Mouse (Mus musculus) layer of hippocampus, adult 2 months (tissue): ENCODE data around the gene Inpp4b. TPM values are rescaled to one million over a fixed set of nuclear protein-coding genes. Genes with fewer than 3 reads are reported as not detected.

ENCODE experiments used
- DNase-seq, 2 experiments: peaks; one replicate each; pipeline ENCODE4 v3.0.0; 2022; ENCODE audit warnings: low spot score in 2 of 2
- H3K27ac ChIP-seq: fragments of 200-600 bp; 2 replicates; pipeline ENCODE4 v1.8.1; 2022
- H3K4me3 ChIP-seq: fragments of 200-600 bp; 2 replicates; pipeline ENCODE4 v1.8.1; 2022; ENCODE audit warnings: mild to moderate bottlenecking
- CTCF ChIP-seq: fragments of 200-600 bp; conservative IDR thresholded peaks from 2 replicates; pipeline ENCODE4 v1.8.1; 2022; ENCODE audit warnings: antibody characterized with exemption, mild to moderate bottlenecking, moderate library complexity
- total RNA-seq, 2 experiments: library from RNA; stranded (reverse); gene quantifications; 2 replicates each; pipeline ENCODE4 v1.2.3; 2021

Inpp4b gene
- total RNA-seq, 2 experiments from 2014 or later = 11.7 to 11.8 TPM

- DNase-seq = no peak
- Histone ChIP-seq H3K4me3 (no peak overlapping the region), H3K27ac (no peak overlapping the region)
These were observed 520.4 kb downstream of the Inpp4b start for GRCm38 (mm10) chr8:81862738-81863137.

DNA sequence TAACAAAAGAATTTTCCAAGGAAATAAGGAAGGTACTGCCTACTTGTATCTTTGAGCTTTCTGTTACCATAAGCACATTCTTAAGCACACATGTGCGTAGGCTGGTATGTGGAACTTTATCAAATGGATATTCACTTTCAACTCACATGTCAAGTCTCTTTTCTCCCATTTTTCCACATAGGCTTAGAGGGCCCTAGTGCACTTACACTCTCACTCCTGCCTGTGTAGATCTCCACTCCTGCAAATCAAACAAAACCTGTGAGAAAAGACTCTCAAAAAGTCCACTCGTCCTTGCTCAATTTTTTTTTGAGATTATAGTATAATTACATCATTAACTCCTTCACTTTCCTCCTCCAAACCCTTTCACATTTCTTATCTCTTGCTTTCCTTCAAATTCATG is 522.0 kb downstream of the Inpp4b start:
- no peak for DNase-seq
- no peak overlapping the region for H3K4me3 ChIP-seq
- no peak overlapping the region for H3K27ac ChIP-seq
- no peak for TF ChIP-seq CTCF

More at GRCm38 (mm10) chr8:81862738-81863137, 520.4 kb downstream of the Inpp4b start:
- TF ChIP-seq CTCF = no peak

- Histone ChIP-seq H3K27ac (no peak overlapping the region), H3K4me3 (no peak overlapping the region)
- no peak for DNase-seq
- TF ChIP-seq CTCF = no peak
These were observed 523.3 kb downstream of the Inpp4b start for GRCm38 (mm10) chr8:81865664-81866063.

DNA sequence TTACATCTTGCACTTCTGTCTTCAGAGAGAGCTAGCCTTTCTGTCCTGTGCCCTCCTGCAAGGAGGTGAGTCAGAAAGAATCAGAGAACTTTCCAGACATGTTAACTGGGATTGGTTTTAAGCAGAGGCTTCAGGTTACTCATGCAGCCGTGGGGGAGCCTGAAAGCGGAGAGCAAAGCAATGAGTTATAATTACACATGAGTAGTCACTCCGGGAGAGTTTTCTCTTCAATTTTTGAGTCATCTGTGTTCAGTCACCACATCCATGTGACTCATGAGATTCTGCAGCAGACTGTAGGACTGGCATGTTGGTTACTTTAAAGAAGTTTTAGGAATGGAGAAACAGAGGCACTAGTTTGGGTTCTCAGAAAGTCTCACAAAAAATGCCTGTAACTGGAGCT is 524.7 kb downstream of the Inpp4b start:
- Histone ChIP-seq H3K4me3 (no peak overlapping the region), H3K27ac (no peak overlapping the region)
- DNase-seq = peak; percentile 11 to 27
- no peak for TF ChIP-seq CTCF

DNA sequence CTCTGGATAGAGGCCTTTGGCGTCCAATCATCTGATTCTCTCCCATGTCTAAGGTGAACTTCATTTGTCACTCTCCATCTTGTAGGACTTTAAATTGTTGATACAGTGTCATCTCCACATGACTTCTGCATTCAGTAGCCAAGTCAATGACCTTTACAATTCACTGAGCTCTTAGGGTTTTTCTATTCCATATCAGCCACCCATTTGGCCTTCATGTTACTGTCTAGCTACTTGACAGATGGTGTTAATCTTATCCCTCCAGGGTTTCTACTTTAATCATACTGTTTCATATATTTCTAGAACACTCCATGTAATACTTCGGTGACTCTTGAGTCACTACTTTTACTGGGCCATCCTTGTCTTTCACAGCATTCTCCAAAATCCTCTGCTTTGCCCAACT is 528.1 kb downstream of the Inpp4b start:
- no peak for TF ChIP-seq CTCF
- DNase-seq = no peak
- H3K4me3 ChIP-seq = no peak overlapping the region
- H3K27ac ChIP-seq = no peak overlapping the region

DNA sequence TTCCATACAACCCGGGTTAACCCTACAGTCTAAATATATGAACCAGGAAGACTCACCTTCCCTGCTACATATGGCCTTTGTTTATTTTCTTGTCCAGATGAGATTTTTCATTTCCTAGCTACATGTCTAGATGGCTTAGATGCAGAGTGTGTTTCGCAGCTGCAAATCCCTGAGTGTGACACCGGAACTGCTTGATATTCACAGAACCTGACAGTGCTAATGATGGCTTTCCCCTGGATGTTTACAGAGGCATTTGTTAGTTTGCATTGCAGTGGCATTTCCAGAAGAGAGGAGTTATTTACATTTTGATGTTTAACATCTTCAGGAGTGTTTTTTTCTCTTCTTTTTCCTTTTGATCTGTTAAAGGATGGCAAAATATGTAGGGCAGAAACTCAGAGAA is 537.7 kb downstream of the Inpp4b start:
- no peak overlapping the region for H3K27ac ChIP-seq
- H3K4me3 ChIP-seq = no peak overlapping the region
- no peak for DNase-seq
- no peak for TF ChIP-seq CTCF

DNA sequence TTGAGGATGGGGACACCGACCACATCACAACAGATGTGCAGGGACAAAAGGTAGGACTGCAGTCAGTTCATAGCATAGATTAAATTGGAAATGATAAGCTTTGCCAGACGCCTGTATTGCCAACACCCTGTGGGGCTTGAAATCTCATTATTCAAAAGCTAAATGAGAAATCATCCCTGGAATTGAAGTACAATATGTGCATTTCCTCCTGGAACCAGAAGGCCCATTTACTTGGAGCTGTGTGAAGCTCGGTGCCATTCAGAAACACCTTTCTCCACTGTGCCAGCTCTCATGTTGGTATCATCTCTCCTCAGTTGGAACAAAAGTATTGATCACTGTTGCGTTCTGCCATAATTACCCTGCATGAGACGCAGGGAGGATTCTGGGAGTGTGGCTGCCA is 541.8 kb downstream of the Inpp4b start:
- Histone ChIP-seq H3K4me3 (no peak overlapping the region), H3K27ac (no peak overlapping the region)
- no peak for TF ChIP-seq CTCF
- DNase-seq = no peak

DNA sequence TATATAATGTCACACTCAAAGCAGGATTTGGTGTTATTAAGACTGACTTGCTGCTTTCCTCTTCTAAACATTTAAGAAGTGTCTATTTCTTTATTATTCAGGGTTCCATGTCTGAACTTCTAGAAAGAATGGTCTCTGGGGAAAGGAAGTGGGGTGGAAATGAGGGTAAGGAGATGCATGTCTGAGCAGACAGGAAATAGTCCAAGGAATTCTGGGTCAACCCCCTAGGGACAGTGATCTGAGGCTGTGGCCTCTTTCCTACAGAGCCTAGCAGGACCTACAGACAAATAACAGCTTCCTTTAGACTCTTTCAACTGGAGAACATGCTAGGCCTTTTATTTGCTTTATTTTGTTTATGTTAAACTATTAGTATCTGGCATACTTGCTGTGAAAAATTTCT is 546.5 kb downstream of the Inpp4b start:
- Histone ChIP-seq H3K4me3 (no peak overlapping the region), H3K27ac (no peak overlapping the region)
- DNase-seq = no peak
- TF ChIP-seq CTCF = no peak

GRCm38 (mm10) chr8:81893292-81893691 is 550.9 kb downstream of the Inpp4b start:
- DNase-seq = no peak
- Histone ChIP-seq H3K27ac (no peak overlapping the region), H3K4me3 (no peak overlapping the region)
- TF ChIP-seq CTCF = no peak

- no peak for DNase-seq
- Histone ChIP-seq H3K4me3 (no peak overlapping the region), H3K27ac (no peak overlapping the region)
- no peak for TF ChIP-seq CTCF
These were observed 604.5 kb downstream of the Inpp4b start for GRCm38 (mm10) chr8:81946812-81947211.

- no peak for TF ChIP-seq CTCF
- H3K27ac ChIP-seq = no peak overlapping the region
- no peak overlapping the region for H3K4me3 ChIP-seq
- DNase-seq = no peak
These were observed 610.7 kb downstream of the Inpp4b start for GRCm38 (mm10) chr8:81953101-81953500.

GRCm38 (mm10) chr8:81985128-81985665 is 642.8 kb downstream of the Inpp4b start:
- no peak for DNase-seq
- Histone ChIP-seq H3K4me3 (no peak overlapping the region), H3K27ac (no peak overlapping the region)
- TF ChIP-seq CTCF = no peak

DNA sequence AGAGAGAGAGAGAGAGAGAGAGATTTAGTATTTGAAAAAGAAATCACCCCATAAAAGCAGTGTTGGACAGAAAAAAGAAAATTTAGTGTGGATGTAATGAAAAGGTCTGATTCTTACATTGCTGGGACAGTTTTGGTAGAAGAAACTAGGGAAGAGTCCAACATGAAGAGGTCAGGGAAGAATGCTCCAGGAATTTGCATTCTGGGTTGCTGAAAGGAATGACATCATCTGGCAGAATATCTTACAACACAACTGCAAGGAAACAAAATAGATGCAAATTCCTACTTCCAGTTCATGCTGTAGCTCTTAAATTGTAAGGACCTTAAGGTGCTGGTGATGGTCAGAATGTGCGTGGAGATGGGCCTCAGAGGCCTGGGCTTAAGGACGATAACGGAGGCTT is 650.6 kb downstream of the Inpp4b start:
- Histone ChIP-seq H3K4me3 (no peak overlapping the region), H3K27ac (no peak overlapping the region)
- TF ChIP-seq CTCF = no peak
- DNase-seq = no peak

- no peak overlapping the region for H3K4me3 ChIP-seq
- no peak for DNase-seq
- TF ChIP-seq CTCF = no peak
- no peak overlapping the region for H3K27ac ChIP-seq
These were observed 653.9 kb downstream of the Inpp4b start for GRCm38 (mm10) chr8:81996239-81996638.

DNA sequence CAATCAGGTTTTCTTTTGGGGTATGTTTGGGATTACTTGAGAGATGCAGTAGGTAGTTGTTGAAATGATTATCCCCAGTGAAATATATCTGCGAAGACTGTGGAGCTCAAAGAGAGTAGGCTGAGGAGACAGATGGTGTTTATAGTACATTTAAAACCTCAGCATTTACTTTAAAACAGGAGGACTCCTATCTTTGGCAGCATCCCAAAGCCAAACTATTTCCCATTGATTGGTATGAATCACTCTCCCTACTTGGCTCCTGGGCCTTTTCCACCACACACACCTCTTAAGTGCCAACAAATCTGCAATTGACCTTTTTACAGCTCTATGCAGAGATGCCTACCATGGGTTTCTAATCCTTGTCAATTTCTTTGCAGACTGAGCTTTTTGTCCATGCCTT is 654.5 kb downstream of the Inpp4b start:
- H3K27ac ChIP-seq = no peak overlapping the region
- H3K4me3 ChIP-seq = no peak overlapping the region
- no peak for TF ChIP-seq CTCF
- DNase-seq = peak; percentile 13 to 57
